Mouse (Mus musculus): ENCODE results near the gene Prkcb. TPM values are rescaled to one million over a fixed set of nuclear protein-coding genes. Genes with fewer than 3 reads are reported as not detected.

The Prkcb gene
- polyA plus RNA-seq, 1 experiment from 2014 or later = 60.9 TPM

DNA sequence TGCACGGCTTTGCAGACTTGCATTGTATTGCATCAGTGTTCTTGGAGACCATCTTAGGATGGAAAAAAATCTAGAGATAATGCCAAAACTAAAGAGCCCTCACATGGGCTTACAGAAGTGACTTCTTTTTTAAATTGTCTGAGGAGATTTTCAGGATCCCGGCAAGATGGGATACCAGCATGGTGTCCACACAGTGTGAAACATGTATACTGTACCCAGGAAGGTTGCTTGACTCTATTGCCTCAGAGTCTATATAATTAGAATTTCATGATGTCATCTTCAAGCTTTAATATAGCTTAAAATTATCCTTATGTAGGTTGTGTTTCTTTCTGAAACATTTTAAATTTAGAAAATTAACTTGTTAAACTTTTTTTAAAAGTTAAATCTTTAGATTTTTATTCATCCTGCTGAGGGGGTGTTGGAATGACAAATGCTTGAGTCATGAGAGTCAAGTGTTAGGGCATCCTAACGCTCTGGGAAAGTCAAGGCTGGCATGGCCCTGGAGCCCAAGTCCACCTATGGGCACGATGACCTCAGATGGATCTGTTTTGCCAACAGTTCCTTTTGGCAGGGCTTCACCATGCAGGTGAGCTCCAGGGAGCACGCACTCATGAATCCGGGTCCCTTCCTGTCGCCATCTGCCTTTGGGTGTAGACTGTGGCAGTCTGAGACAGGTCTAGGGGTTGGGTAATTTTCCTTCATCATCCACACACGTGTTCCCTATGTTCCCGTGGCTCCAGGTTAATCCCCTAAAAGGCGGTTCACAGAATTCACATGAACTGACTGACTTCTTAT is 92.0 kb downstream of the Prkcb start:
- Histone ChIP-seq H3K27me3 (replicated peaks; ENCODE audit: control insufficient read depth, insufficient read depth, low read length) (no peaks in the 10 kb centered on the region), H3K4me2 (ENCODE audit: low read length) (no peak overlapping the region), H3K4me1 (replicated peaks; ENCODE audit: control insufficient read depth, insufficient read depth, low read length) (peaks cover 11% of the 10 kb centered on the region), H3K4me3 (replicated peaks; ENCODE audit: low read length) (no peak overlapping the region), H3K9ac (replicated peaks; ENCODE audit: low read depth, low read length) (no peak overlapping the region), H3K9me3 (ENCODE audit: control insufficient read depth, low read length) (no peaks in the 10 kb centered on the region), H3K36me3 (ENCODE audit: control insufficient read depth, insufficient read depth) (no peaks in the 10 kb centered on the region), H3K27ac (ENCODE audit: low read length) (no peak overlapping the region)
- ATAC-seq = no peak
- 85% methylated on average over 10 of the region's 10 CpGs for WGBS

DNA sequence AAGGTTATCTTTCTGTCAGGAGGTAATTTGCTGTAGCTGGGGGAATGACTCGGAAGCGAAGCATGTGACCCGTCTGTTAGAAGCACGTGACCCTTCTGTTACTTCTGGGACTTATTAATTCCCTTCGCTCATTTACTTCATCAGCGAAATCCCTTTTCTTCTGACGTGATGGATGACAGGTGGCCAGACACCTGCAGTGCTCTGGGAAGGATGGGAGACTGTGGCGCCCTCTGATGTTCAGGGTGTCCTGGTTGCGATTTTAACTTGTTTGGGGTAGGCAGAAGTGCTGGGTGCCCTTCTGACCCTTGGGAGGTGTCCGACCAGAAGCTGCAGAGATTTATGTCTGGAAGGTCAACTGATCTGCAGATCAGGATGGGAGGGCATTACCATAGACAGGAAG is 93.0 kb downstream of the Prkcb start:
- no peaks in the 10 kb centered on the region for H3K36me3 ChIP-seq (ENCODE audit: control insufficient read depth, insufficient read depth)
- ATAC-seq = no peak
- WGBS = 74% methylated on average over 10 of the region's 10 CpGs
- no peaks in the 10 kb centered on the region for H3K9me3 ChIP-seq (ENCODE audit: control insufficient read depth, low read length)
- H3K27me3 ChIP-seq (replicated peaks; ENCODE audit: control insufficient read depth, insufficient read depth, low read length) = no peaks in the 10 kb centered on the region
- no peak overlapping the region for H3K4me3 ChIP-seq (replicated peaks; ENCODE audit: low read length)
- peaks cover 11% of the 10 kb centered on the region for H3K4me1 ChIP-seq (replicated peaks; ENCODE audit: control insufficient read depth, insufficient read depth, low read length)
- H3K4me2 ChIP-seq (ENCODE audit: low read length) = no peak overlapping the region
- no peak overlapping the region for H3K27ac ChIP-seq (ENCODE audit: low read length)
- H3K9ac ChIP-seq (replicated peaks; ENCODE audit: low read depth, low read length) = no peak overlapping the region

DNA sequence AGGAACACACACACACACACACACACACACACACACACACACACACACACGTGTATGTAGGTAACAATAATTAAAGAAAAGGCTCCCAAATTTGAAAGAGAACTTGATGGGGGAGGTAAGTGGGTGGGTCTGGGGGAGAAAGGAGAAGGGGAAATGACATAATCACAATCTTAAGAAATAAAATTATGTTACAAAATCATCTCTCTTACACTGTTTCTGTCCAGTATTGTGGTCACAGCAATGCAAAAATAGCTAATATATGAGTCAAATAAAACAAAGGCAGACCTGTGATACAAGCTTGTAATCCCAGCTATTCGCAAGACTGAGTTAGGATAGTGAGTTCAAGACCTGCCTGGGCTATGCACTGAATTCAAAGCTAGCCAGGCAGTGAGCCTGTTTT is 94.7 kb downstream of the Prkcb start:
- Histone ChIP-seq H3K36me3 (ENCODE audit: control insufficient read depth, insufficient read depth) (no peaks in the 10 kb centered on the region), H3K9me3 (ENCODE audit: control insufficient read depth, low read length) (no peaks in the 10 kb centered on the region), H3K4me2 (ENCODE audit: low read length) (no peak overlapping the region), H3K9ac (replicated peaks; ENCODE audit: low read depth, low read length) (no peak overlapping the region), H3K4me3 (replicated peaks; ENCODE audit: low read length) (no peak overlapping the region), H3K4me1 (replicated peaks; ENCODE audit: control insufficient read depth, insufficient read depth, low read length) (peaks cover 11% of the 10 kb centered on the region), H3K27me3 (replicated peaks; ENCODE audit: control insufficient read depth, insufficient read depth, low read length) (no peaks in the 10 kb centered on the region), H3K27ac (ENCODE audit: low read length) (no peak overlapping the region)
- no peak for ATAC-seq
- WGBS = 76% methylated on average over 2 of the region's 2 CpGs

DNA sequence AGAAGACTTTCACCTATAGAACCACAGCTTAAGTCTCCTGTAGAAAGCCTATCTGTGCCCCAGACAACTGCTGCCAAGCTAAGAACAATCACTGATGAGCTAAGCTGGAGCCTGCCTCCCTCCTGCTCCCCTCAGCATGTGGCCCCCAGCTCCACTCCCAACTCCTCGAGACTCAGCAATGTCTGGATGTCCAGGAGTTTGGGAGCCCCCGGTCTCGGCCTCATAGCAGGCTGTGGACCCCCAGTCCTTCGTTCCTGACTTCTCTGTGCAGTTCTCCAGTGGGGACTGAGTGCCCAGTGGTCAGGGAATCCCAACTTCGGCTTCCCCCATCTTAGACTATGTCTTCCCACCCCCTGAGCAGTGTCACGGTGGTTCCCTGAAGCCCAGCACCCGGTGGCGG is 96.3 kb downstream of the Prkcb start:
- H3K4me1 ChIP-seq (replicated peaks; ENCODE audit: control insufficient read depth, insufficient read depth, low read length) = peaks cover 9% of the 10 kb centered on the region; the same call in 1 of the 2 replicates
- H3K36me3 ChIP-seq (ENCODE audit: control insufficient read depth, insufficient read depth) = no peaks in the 10 kb centered on the region
- no peaks in the 10 kb centered on the region for H3K9me3 ChIP-seq (ENCODE audit: control insufficient read depth, low read length)
- 91% methylated on average over 8 of the region's 8 CpGs for WGBS
- no peak overlapping the region for H3K4me2 ChIP-seq (ENCODE audit: low read length)
- H3K4me3 ChIP-seq (replicated peaks; ENCODE audit: low read length) = no peak overlapping the region
- H3K27ac ChIP-seq (ENCODE audit: low read length) = no peak overlapping the region
- no peak for ATAC-seq
- no peaks in the 10 kb centered on the region for H3K27me3 ChIP-seq (replicated peaks; ENCODE audit: control insufficient read depth, insufficient read depth, low read length)
- H3K9ac ChIP-seq (replicated peaks; ENCODE audit: low read depth, low read length) = no peak overlapping the region

DNA sequence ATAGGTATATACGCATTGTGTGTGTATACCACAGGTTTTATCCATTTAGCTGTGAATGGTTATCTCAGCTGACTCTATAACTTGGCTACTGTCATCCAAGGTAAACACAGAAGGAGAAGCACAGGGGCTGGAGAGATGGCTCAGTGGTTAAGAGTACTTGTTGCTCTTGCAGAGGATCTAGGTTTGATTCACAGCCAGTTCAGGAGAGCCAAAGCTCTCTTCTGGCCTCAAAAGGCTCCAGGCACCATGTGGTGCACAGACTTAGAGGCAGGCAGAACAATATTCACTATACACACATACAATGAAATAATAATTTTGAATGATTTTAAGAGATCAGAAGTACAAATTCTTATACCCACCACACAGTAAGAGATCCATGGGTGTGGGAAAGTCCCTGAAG is 98.0 kb downstream of the Prkcb start:
- Histone ChIP-seq H3K4me1 (replicated peaks; ENCODE audit: control insufficient read depth, insufficient read depth, low read length) (peaks cover 16% of the 10 kb centered on the region), H3K27me3 (replicated peaks; ENCODE audit: control insufficient read depth, insufficient read depth, low read length) (no peaks in the 10 kb centered on the region), H3K9me3 (ENCODE audit: control insufficient read depth, low read length) (no peaks in the 10 kb centered on the region), H3K4me2 (ENCODE audit: low read length) (no peak overlapping the region), H3K36me3 (ENCODE audit: control insufficient read depth, insufficient read depth) (no peaks in the 10 kb centered on the region), H3K9ac (replicated peaks; ENCODE audit: low read depth, low read length) (no peak overlapping the region), H3K4me3 (replicated peaks; ENCODE audit: low read length) (no peak overlapping the region), H3K27ac (ENCODE audit: low read length) (no peak overlapping the region)
- no peak for ATAC-seq
- WGBS = 96% methylated on average over 1 of the region's 1 CpGs

DNA sequence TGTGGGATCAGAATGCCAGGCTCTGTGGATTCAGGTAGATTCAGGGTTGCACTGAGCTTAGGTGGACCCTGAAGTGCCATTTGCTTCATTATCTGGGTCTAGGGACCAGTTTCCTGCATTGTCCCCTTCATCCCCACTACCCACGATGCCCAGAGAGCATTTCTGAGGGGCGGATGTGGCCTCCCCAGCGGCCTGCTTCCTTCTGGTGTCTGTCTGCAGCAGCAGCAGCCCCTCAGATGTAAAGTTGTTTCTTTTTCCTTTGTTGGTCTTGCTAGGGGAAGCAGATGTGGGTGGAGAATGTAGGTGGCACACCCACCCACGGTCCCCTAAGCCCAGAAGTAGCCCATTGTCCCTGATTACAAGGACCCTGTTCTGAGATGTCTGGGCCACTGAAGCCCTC is 99.3 kb downstream of the Prkcb start:
- Histone ChIP-seq H3K27me3 (replicated peaks; ENCODE audit: control insufficient read depth, insufficient read depth, low read length) (no peaks in the 10 kb centered on the region), H3K4me1 (replicated peaks; ENCODE audit: control insufficient read depth, insufficient read depth, low read length) (peaks cover 15% of the 10 kb centered on the region), H3K36me3 (ENCODE audit: control insufficient read depth, insufficient read depth) (no peaks in the 10 kb centered on the region), H3K27ac (ENCODE audit: low read length) (no peak overlapping the region), H3K9me3 (ENCODE audit: control insufficient read depth, low read length) (no peaks in the 10 kb centered on the region), H3K4me2 (ENCODE audit: low read length) (no peak overlapping the region), H3K9ac (replicated peaks; ENCODE audit: low read depth, low read length) (no peak overlapping the region), H3K4me3 (replicated peaks; ENCODE audit: low read length) (no peak overlapping the region)
- ATAC-seq = no peak
- 78% methylated on average over 4 of the region's 4 CpGs for WGBS

DNA sequence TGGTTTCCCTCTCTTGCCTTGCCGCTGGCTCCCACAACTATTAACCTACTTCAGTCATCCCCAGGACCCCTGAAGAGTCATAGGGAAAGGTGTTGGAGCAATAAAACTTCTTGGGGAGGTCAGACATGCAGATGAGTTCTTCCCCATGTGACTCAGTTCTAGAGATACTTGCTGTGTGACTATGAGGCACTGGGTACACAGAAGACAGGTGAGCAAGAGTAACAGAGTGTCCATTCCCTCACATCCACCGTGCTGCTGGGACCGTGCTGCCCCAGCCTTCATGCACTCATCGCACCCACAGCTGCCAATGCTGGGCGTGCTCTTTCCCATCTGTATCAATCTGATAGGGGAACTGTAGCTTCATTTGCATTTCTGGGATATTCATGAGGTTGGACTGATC is 100.3 kb downstream of the Prkcb start:
- Histone ChIP-seq H3K27ac (ENCODE audit: low read length) (no peak overlapping the region; the same call in 1 of the 2 replicates), H3K36me3 (ENCODE audit: control insufficient read depth, insufficient read depth) (no peaks in the 10 kb centered on the region), H3K9me3 (ENCODE audit: control insufficient read depth, low read length) (no peaks in the 10 kb centered on the region), H3K4me3 (replicated peaks; ENCODE audit: low read length) (no peak overlapping the region), H3K4me2 (ENCODE audit: low read length) (no peak overlapping the region), H3K9ac (replicated peaks; ENCODE audit: low read depth, low read length) (no peak overlapping the region), H3K27me3 (replicated peaks; ENCODE audit: control insufficient read depth, insufficient read depth, low read length) (no peaks in the 10 kb centered on the region), H3K4me1 (replicated peaks; ENCODE audit: control insufficient read depth, insufficient read depth, low read length) (peaks cover 15% of the 10 kb centered on the region)
- 73% methylated on average over 5 of the region's 5 CpGs for WGBS
- no peak for ATAC-seq

DNA sequence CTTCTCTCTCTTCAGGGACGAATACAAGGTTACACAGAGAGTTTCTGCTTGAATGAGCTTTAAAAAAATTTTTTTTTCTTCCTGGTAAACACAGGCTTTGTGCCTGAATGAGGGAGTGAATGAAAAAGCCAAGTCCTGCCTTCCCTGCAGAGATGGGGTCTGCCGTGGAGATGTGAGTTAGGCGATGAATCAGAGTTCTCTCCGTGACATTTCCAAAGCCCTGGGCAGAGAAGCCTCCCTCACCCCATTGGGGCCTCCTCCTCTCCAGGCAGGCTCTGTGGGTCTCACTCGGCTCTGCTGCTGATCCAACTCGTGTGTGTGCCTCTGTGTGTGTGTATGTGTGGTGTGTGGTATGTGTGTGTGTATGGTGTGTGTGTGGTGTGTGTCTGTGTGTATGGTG is 101.1 kb downstream of the Prkcb start:
- H3K9me3 ChIP-seq (ENCODE audit: control insufficient read depth, low read length) = no peaks in the 10 kb centered on the region
- no peak overlapping the region for H3K4me3 ChIP-seq (replicated peaks; ENCODE audit: low read length)
- peaks cover 15% of the 10 kb centered on the region for H3K4me1 ChIP-seq (replicated peaks; ENCODE audit: control insufficient read depth, insufficient read depth, low read length)
- ATAC-seq = peak; percentile 14; the same call in 1 of the 2 replicates
- H3K27me3 ChIP-seq (replicated peaks; ENCODE audit: control insufficient read depth, insufficient read depth, low read length) = no peaks in the 10 kb centered on the region
- no peaks in the 10 kb centered on the region for H3K36me3 ChIP-seq (ENCODE audit: control insufficient read depth, insufficient read depth)
- no peak overlapping the region for H3K9ac ChIP-seq (replicated peaks; ENCODE audit: low read depth, low read length)
- H3K4me2 ChIP-seq (ENCODE audit: low read length) = no peak overlapping the region
- no peak overlapping the region for H3K27ac ChIP-seq (ENCODE audit: low read length)
- 5% methylated on average over 6 of the region's 6 CpGs for WGBS

DNA sequence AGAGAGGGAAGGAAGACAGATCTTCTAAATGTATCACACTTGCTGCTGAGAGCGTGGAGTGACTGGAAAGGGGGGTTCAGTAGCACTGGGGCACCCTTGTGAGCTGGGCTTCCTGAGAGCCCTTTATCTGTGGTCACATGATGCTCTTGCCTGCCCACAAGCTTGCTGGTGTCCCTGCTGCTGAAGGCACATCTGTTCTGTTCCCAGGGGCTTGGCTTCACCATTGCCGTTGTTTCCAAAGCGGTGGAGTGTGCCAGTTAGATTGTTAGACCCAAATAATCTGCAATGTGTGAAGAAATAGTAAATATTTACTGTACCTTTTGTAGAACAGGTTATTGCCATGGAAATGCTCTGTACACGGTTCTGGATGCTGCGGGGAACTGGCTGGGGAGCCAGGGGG is 101.6 kb downstream of the Prkcb start:
- no peaks in the 10 kb centered on the region for H3K9me3 ChIP-seq (ENCODE audit: control insufficient read depth, low read length)
- 35% methylated on average over 5 of the region's 5 CpGs for WGBS
- no peak overlapping the region for H3K9ac ChIP-seq (replicated peaks; ENCODE audit: low read depth, low read length)
- peaks cover 15% of the 10 kb centered on the region for H3K4me1 ChIP-seq (replicated peaks; ENCODE audit: control insufficient read depth, insufficient read depth, low read length)
- ATAC-seq = peak; percentile 67
- no peak overlapping the region for H3K27ac ChIP-seq (ENCODE audit: low read length)
- no peaks in the 10 kb centered on the region for H3K36me3 ChIP-seq (ENCODE audit: control insufficient read depth, insufficient read depth)
- no peak overlapping the region for H3K4me2 ChIP-seq (ENCODE audit: low read length)
- no peaks in the 10 kb centered on the region for H3K27me3 ChIP-seq (replicated peaks; ENCODE audit: control insufficient read depth, insufficient read depth, low read length)
- H3K4me3 ChIP-seq (replicated peaks; ENCODE audit: low read length) = no peak overlapping the region

DNA sequence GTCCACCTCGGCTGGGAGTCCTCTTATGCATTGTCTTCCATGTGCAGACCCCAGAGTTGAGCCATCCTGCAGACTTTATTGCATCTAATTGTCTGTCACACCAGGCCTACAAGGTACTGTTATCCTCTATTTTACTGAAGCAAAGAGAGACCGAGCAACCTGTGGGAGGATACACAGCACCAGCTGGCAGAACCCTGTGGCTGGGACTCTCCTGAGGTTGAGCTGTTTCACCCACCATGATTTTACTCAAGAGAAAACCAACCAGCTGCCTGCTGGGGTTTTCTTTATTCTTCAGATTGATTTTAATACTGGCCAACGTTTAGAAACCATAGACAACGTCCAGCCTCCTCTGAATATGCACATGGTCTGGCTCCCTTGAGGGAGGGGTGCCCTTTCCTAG is 102.1 kb downstream of the Prkcb start:
- Histone ChIP-seq H3K4me3 (replicated peaks; ENCODE audit: low read length) (no peak overlapping the region), H3K4me2 (ENCODE audit: low read length) (no peak overlapping the region), H3K4me1 (replicated peaks; ENCODE audit: control insufficient read depth, insufficient read depth, low read length) (peaks cover 15% of the 10 kb centered on the region), H3K9me3 (ENCODE audit: control insufficient read depth, low read length) (no peaks in the 10 kb centered on the region), H3K27me3 (replicated peaks; ENCODE audit: control insufficient read depth, insufficient read depth, low read length) (no peaks in the 10 kb centered on the region), H3K27ac (ENCODE audit: low read length) (no peak overlapping the region), H3K9ac (replicated peaks; ENCODE audit: low read depth, low read length) (no peak overlapping the region), H3K36me3 (ENCODE audit: control insufficient read depth, insufficient read depth) (no peaks in the 10 kb centered on the region)
- ATAC-seq = no peak; the same call in 1 of the 2 replicates
- 54% methylated on average over 4 of the region's 4 CpGs for WGBS

Measured in forebrain, embryonic 16.5 days (tissue).